Mouse (Mus musculus) adrenal gland, postnatal 4 days (tissue): ENCODE data around the gene Lpp. TPM values are rescaled to one million over a fixed set of nuclear protein-coding genes. Genes with fewer than 3 reads are reported as not detected.

Experiments used
- DNase-seq, 2 experiments: peaks; one replicate each; pipeline ENCODE4 v3.0.0; 2021 to 2022; ENCODE audit warnings: low spot score in 2 of 2, mixed read lengths in 2 of 2
- total RNA-seq, 2 experiments: library from RNA; stranded (reverse); gene quantifications; 2 replicates each; pipeline ENCODE4 v1.2.3; 2021

Lpp gene
- total RNA-seq, 2 experiments from 2014 or later, result 70.2 to 80.0 TPM

DNA sequence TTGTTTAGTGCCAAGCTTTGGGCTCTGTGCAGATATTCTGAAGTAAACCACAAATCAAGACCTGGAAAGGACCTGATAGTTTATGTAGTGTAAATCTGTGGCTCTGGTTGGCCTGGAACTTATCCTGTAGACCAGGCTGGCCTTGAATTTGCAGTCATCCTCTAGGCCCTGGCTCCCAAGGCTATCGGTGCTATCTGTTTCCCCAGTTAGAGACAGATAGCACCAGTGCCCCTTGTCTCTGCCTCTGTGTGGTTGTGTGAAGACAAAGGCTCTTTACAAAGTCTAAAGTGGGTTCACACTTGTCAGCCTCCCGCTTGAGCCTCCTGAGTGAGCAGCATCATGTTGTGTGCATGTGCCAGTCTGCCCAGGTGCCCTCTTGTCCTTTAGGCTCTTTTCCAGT is 104.1 kb downstream of the Lpp start:
- DNase-seq, result no peak

DNA sequence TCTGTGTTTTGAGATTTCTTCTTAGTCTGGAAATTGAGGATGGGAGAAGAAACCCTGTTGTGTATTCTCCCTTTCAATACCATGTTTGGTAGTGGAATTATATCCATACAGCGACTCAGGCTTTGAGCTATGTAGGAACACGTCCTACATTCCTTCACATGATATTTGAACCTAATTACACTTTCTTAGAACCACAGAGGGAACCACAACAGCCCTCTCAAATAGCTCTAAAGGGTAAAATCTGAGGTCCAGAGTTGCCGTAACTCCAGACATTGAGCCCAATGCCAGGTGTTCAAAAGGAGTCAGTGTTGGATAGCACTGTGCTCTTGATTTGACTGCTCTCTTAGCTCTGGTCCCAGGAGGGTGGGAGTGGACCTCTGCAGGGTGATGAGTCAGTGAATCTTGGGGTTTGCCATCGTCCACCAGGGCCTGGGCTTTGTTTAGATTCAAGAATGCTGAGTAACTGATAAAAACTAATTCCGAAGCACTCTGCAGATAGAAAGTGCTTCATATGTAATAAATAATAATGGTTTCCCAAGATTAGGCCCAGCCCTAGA is 104.9 kb downstream of the Lpp start:
- no peak for DNase-seq

DNA sequence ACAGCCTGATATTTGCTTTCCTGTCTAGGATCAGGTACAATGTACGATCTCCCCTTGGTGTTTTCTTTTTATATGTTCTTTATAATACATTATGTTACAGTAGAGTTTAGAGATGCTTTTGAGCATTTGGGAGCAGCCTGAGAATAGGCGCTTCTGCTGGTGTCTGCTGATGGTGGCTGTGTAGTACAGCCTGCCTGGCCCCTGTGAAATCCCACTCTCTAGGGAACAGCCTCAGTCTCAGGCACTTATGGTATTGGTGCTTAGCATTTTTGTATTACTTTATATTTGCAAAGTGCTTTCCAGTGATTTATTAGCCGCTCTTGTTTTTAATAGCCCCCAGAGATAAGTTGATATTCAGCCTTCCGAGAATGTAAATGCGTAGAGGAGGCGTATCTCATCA is 107.9 kb downstream of the Lpp start:
- DNase-seq, result no peak

DNA sequence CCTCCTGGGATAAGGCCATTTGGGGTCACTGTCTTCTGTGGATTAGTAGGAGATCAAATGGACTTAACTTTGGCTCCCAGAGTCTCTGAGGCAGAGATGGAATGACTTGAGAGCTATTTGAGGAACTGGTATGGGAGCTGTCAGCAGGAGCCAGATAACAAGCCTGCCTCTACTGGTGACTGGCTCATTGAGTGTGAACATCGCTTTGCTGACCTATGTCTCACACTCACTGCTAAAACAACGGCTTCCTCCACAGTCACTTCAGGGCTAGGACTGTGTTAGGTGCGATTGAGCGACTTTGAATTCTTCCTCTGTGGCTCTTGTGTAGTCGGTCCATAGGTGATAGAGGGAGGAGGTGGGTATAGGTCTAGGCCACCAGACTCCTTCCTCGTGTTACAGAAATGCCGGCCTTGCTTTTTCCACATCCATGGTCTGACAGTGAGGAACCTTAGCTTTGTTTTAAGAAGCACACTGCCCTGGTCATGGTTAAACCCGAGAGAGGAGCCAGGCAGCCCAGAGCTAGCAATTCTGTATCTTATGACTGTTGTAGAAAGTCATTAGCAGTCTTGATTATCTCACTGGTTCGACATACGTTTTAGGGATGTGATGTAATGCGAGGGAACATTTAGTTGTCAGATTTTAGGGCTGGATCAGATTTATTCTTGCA is 108.5 kb downstream of the Lpp start:
- DNase-seq, result no peak

DNA sequence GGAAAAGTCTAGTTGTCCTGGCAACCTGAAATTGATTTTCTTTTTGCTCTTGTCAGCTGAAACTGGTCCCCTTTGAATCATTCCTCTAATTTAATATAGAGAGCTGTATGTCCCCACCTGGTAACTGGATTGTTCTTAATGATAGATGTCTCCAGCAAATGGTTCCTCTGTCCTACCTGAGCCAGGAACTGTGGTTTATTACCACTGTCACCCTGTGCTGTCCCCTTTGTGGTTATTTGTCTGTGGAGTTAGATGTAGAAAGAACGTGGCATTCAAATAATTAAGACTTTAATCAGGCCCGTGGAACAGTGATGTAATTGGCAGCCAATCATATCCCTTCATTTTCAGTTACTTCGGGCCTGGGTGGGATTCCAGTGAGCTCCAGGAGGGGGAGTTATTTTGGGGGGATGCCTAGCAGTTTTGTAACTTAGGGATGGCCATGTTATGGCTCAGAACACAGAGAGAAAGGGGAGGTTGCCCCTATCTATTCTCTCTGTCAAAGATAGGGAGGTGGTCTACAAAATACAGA is 109.1 kb downstream of the Lpp start:
- DNase-seq, result no peak

DNA sequence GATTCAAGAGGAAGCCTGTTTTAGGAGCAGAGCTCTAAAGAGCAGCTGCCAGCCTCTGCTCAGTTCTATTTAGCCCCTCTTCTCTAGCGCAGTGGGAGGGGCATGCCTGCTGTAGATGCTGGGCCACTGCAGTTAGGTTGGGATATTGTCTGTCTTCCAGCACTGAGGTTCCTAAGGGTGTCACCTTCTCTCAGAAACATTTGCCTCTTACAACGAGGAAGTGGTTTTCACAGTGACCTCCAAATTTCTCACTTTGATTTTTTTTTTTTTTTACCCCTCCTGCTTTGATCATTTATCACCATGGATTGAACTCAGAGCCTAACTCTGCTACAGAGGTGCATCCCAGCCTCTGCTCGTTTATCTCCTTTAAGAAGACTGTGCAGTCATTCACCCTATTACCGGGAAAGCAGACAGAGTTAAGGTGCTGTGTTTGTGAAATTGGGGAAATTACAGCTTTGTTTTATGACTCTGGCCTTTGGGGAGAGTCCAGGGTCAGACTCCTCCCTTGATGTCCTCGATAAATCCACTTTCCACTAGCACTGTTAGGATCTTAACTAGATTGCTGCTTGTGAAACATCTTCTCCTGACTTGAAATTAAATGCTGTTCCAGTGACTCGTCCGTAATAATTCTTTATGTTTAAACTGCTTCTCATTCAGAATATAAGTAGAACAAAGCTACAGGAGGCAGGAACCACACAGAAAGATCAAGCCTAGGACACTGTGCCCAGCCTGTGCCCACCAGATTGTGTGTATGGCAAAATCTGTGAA is 111.7 kb downstream of the Lpp start:
- no peak for DNase-seq

DNA sequence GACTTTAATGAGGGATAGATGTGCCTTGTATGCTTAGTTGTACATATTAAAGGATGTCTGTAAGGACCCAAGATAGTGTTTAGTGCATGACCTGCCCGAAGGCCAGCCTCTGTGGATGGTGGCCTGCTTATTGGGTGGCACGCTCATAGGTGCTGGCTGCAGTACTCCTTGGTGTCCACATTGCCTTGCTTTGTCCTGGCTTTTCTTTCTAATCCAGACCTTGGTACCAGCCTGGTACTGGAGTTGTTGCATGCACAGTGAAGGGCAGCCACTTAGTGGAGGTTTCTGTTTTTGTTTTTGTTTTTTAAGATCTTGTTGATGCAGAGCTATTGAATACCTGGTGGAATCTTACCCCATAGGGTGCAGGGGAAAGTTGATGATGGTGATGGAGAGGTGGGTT is 112.9 kb downstream of the Lpp start:
- no peak for DNase-seq

DNA sequence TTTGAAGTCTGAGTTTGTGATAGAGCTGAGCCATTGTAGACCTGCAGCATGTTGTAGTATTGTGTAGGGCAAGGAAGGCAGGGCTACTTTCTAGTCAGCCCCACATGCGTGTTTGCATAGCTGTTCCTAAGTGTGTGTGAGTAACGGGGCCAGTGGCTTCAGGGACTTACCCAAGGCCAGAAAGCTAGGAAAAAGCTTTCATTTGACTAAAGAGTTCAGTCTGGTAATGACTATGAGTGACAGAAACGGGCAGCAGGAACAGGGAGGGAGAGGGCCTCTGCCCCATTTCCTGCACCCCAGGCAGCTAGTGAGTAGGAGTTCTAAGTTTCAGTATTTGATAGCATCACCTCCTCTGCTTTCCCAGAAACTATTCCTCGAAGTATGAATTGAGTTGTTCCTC is 113.4 kb downstream of the Lpp start:
- no peak for DNase-seq

DNA sequence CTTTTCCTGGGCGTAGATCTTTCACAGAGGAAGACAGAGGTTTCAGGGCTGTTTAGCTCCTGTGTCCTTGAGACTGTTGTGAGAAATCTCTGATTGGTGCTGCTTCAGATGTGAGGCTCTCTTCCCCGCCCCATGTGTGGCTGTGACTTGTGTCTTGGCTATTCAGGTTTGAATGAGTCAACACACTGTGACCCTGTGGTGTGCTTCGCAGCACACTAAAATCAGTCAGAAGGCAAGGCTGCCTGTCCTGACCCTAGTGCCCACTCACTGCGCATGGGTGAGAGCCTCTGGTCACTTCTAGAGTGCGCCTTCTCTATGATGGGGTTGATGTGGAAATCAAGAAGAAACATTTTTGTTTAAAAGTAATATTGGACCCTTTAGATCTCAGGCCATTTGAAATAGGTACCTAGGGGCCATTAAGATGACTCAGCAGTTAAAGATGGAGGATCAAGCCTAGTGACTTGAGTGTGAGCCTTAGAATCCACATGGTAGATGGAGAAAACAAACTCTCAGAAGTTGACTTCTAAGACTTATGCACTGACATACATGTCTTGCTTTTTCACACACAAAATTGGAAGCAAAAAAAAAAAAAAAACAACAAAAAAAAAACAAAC is 114.7 kb downstream of the Lpp start:
- DNase-seq, result peak in 1 of 2 experiments; percentile 45

DNA sequence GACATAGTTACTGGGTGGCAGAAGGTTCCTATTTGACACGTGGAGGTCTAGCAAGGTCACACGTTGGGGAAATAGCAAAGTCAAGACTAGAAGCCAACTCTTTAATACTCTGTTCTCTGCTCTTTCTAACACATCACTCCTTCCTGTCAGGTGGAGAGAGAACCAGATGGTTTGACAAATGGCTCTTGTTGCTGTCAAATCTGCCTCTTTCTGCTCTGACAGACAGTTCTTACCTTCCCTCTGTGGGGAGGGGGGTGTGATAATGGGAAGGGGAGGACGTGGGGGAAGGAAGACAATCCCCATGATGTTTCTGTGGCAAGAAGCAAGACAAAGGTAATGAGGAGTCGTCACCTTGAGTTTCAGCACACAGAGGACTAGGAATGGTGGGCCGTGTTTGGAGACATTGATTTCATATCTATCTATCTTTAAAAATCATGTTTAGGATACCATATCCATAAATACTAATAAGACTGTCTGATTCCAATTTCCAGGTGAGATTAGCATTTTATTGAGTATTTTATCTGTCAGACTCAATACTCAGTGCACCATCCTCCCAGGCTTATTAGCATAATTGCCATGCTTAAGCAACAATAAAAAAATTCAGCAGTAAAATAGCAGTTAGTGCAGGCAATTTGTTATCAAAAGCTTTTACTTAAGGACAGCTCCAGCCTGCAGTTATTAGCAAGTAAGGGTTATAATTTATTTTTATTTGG is 115.9 kb downstream of the Lpp start:
- DNase-seq, result no peak

DNA sequence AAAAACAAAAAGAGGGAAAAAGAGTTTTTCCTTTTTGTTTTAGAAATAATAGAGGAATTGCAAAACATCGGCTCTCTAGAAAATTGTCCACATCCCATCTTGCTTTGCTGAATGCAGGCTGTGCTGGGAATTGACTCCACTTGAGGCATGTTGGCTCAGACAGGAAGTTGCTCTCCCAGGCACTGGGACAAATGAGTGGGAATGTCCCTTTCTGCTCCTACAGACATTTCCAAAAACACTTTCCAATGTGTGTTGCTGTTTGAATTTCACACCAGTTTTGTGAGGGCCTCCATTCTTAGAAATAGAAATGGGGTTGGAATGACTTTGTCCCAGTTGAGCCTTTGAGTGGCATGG is 116.5 kb downstream of the Lpp start:
- no peak for DNase-seq

DNA sequence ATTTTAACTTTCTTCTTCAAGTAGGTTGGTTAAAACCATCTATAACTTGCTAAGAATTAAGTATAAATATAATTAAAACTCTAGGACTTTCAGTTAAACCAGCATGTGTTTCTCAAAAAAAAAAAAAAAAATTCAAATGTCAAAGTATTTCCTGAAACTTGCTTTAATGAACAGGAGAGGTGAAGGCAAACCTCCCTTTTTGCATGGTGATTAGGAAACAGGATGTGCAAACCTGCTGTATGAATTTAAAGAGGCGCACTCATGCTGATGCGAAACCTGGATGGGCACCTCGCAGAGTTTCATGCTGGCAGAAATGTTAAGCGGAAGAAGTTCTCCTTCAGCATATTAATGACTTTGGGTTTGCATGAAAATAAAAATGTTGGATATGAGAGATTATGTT is 119.9 kb downstream of the Lpp start:
- no peak for DNase-seq

DNA sequence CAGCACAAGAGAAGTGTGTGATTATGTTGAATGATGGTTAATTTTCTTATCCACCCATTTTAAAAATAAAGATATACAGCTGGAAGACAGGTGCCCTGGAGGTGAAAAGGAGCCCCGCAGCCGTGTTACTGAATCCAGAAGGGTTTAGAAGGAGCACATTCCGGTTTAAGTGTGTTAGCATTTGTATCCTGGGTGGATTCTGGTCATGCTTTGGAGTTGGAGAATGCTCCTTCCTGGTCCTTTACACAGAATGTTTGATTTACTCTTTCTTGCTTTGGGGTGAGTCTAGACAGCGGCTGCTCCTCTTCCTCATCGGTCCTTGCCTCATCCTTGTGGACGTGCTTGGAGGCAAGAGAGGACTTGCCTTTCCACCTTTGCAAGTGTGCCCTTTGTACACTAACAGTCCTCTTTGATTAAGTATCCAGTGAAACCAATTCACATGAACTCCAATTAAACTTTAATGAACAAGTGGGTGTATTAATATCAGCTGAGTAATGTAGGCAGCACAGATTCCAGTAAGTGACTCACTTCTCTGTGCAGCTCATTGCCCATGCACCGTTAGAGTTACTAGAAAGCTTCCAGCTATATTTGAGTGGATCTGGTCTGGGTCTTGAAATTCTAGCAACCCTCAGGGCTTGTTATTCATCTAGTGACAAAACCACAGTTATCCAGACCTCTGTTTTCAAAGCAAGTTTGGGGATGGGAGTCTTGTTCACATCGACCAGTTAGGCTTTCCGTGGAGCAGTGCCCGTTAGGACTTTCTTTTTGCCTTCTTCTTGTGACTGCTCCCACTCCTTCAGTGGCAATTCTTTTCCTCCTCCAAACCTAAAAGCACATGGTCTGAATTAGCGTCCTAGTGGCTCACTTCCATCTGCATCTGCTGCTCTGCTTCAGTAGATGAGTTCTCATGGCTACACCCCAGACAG is 121.8 kb downstream of the Lpp start:
- DNase-seq, result no peak

DNA sequence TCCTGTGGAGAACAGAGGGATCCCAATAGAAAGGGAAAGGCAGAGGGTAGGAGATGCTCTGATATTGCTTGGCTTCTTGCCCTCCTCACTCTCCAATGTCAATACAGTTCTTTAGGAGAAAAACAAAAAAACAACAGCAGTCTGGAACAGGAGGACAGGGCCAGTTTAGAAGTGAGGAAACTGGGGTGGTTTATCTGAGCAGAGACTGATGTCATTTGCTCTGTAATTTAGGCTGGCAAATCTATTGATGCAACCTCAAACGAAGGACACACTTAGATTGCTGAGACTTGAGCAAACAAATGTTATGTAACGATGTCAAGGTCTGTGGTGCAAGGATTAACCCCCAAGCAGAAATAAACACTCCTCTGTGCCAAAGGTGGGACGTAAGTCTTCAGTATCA is 123.7 kb downstream of the Lpp start:
- no peak for DNase-seq

DNA sequence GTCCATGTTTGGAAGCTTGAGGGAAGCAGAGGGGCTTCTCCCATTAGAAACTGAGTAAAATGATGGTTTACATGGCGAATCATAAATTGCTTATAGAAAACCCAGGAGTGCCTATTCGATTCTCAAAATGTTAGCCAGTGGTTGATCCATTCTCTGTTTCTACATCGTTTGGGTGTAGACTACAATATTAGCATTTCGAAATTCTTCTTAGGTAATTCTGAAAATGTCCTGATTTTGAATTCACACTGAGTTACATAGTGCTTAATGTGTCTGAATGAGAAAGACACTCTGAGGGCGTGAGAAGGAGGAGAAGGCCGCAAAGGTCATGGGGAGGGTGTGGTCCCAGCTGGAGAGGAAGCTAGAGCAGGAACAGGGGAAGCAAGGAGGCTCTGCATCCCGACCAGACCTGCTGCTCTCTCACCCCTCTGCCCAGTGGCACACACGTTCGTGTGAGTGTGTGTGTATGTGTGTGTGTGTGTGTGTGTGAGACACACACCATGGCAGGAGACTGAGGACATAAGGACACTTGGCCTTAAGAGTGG is 124.3 kb downstream of the Lpp start:
- no peak for DNase-seq

DNA sequence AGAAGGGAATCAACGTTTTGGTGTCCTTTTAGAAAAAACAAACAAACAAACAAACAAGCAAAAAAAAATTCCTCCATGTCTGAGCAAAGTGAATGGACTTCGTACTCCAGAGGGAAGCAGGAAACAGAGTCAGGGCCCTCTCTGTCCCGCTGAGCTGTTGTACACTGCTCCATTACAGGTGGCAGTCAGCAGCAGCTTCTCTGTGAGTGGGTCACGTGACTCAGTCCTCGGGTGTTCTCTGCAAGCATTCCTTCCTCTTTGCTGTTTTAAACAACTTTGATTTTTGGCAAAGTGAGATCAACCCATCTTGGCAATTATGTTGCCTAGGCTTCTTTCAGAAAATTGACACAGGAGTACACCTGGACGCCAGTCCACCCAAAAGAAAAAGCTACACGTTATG is 125.5 kb downstream of the Lpp start:
- no peak for DNase-seq

DNA sequence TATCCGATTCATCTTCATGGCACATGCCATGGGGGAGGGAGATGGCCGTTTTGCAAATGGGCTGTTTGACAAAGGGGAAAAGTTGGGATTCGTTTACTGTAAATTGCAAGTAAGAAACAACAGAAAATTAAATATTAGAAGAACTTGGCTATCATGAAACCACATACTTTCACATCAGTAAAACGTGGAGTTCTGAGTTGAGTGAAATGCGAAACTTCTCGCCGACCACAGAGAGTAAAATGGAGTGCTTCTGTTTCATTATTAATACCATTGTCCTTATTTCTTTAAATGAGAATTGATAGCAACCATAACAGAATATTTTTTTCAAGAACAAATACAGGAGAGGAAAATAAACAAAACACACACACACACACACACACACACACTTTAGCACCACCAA is 133.9 kb downstream of the Lpp start:
- no peak for DNase-seq

DNA sequence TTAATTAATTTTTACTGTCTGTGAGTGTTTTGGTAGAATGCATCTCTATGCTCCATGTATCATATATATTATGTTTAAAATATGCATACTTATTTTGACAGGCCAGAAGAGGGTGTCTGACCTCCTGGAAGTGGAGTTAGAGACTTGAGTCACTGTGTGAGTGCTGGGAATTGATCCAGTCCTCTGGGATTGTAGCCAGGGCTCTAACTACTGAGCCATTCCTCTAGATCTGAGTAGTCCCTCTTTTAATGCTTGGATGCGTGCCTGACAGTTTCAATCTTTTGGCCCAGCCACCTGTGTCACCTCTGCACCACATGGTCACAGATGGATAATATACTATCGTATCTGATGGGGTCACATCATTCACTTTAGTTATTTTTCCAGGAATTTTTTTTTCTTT is 138.4 kb downstream of the Lpp start:
- no peak for DNase-seq

DNA sequence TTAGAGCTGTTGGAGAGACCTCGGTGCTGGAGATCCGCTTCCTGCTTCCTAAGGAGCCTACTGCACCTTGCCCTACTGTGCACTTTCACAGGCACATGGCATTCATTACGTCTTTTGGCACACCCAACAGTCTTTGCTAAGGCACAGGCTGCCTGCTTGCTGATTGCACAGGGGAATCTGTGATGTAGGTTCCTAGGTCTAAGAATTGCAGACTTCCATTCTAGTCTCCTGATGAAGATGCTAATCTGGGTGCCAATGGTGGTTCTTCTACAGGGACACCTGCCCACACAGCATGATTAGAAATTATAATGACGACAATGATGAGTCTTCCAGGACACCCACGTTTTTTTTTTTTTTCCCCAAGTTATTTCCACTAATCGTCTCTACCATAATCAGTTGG is 141.9 kb downstream of the Lpp start:
- DNase-seq, result no peak

DNA sequence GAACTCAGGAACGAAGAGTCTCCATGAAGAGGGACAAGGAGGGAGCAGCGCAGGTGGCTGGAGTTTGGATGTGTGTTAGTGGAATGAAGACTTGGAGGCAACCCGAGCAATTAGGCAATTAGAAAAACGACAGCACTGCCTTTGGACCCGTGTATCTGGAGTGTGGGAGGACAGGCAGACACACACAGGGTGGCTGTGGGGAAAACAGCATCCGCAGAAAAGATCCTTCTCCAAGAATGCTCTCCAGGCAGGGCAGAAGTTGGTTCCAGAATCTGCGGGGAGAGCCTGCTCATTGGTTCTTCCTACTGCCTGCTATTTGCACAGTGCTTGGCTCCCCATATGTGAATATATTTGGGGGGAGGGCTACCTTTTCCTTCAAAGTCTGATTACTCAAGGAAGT is 143.0 kb downstream of the Lpp start:
- no peak for DNase-seq
